In genomic region chr19:56189185-56189584, GRCm38 (mm10) we compare ENCODE assay signal across 27 mouse cellular contexts.
DNase-seq lines count a peak whose midpoint lies in the region; ATAC-seq and TF ChIP-seq lines count a peak whose summit lies in the region.
"Had no signal": no experiment of that assay in that cellular context is flagged by ENCODE, and none has a peak within 500 bp of the region (broad histone marks: within the 10 kb centered on the region; RNA-seq: fewer than 3 reads in every experiment).

No protein-coding gene starts in this region.

- no peaks in the 10 kb centered on the region for H3K36me3 ChIP-seq in heart, embryonic 11.5 days (ENCODE audit: control insufficient read depth, insufficient read depth, low read length)
- no peaks in the 10 kb centered on the region for H3K36me3 ChIP-seq in MEL (ENCODE audit: control insufficient read depth in 1 of 2, insufficient read depth in 2 of 2, low read length in 2 of 2)
- H3K36me3 ChIP-seq in liver, embryonic 13.5 days, result no peaks in the 10 kb centered on the region
- no peaks in the 10 kb centered on the region for H3K36me3 ChIP-seq in kidney, embryonic 15.5 days
- no peaks in the 10 kb centered on the region for H3K36me3 ChIP-seq in kidney, embryonic 14.5 days (ENCODE audit: control insufficient read depth, insufficient read depth, low read length)
- H3K36me3 ChIP-seq: neural tube, embryonic 15.5 days; stomach, embryonic 15.5 days had no signal

- no peak overlapping the region for H3K27ac ChIP-seq in heart, embryonic 11.5 days (ENCODE audit: low read depth, low read length)
- H3K27ac ChIP-seq in MEL (ENCODE audit: control insufficient read depth, low read depth, low read length), result no peak overlapping the region
- H3K27ac ChIP-seq in liver, embryonic 13.5 days, result no peak overlapping the region
- no peak overlapping the region for H3K27ac ChIP-seq in kidney, embryonic 15.5 days
- H3K27ac ChIP-seq in kidney, embryonic 14.5 days (ENCODE audit: low read depth, low read length), result no peak overlapping the region
- H3K27ac ChIP-seq: layer of hippocampus, adult 2 months; neural tube, embryonic 15.5 days; stomach, embryonic 15.5 days had no signal

- H3K79me2 ChIP-seq in MEL (ENCODE audit: control insufficient read depth, insufficient read depth, low read length, poor library complexity), result no peaks in the 10 kb centered on the region

- peak; percentile 29 to 71; a peak in 3 of 4 replicates for TF ChIP-seq EP300 in MEL (IDR thresholded peaks at IDR 0.05; ENCODE audit: low read depth in 1 of 2, low read length in 2 of 2)

- no peak overlapping the region for H3K4me2 ChIP-seq in heart, embryonic 11.5 days
- H3K4me2 ChIP-seq in liver, embryonic 13.5 days, result no peak overlapping the region
- no peak overlapping the region for H3K4me2 ChIP-seq in kidney, embryonic 15.5 days
- H3K4me2 ChIP-seq in kidney, embryonic 14.5 days (replicated peaks; ENCODE audit: low read depth, low read length), result no peak overlapping the region
- H3K4me2 ChIP-seq: hindbrain, embryonic 14.5 days; neural tube, embryonic 15.5 days; stomach, embryonic 15.5 days had no signal

- 0 out of 2 replicates have a peak overlapping the region, but pooled peaks have one; percentile 6 for H3K9ac ChIP-seq in heart, embryonic 11.5 days (ENCODE audit: low read depth, low read length)
- H3K9ac ChIP-seq in MEL (ENCODE audit: control insufficient read depth, low read depth, low read length, poor library complexity, severe bottlenecking), result no peak overlapping the region
- H3K9ac ChIP-seq in liver, embryonic 13.5 days, result no peak overlapping the region
- H3K9ac ChIP-seq in kidney, embryonic 15.5 days, result no peak overlapping the region
- no peak overlapping the region for H3K9ac ChIP-seq in kidney, embryonic 14.5 days (ENCODE audit: low read depth, low read length)
- H3K9ac ChIP-seq: hindbrain, embryonic 14.5 days; neural tube, embryonic 15.5 days; stomach, embryonic 15.5 days had no signal

- ATAC-seq in heart, embryonic 11.5 days (replicated peaks; ENCODE audit: insufficient number of reproducible peaks, low FRiP score, low TSS enrichment), result peak; percentile 86
- ATAC-seq in liver, embryonic 13.5 days (ENCODE audit: low read depth), result peak; percentile 96
- no peak for ATAC-seq in kidney, embryonic 15.5 days (replicated peaks; ENCODE audit: low FRiP score)
- ATAC-seq in kidney, embryonic 14.5 days (ENCODE audit: low FRiP score, low TSS enrichment), result no peak
- ATAC-seq: CD4-positive, CD25-positive, alpha-beta regulatory T cell, adult 4 months; inflammation-experienced regulatory T-cells, adult 6 months had no signal

- no peak overlapping the region for H3K4me3 ChIP-seq in heart, embryonic 11.5 days (ENCODE audit: low read depth, low read length)
- no peak overlapping the region for H3K4me3 ChIP-seq in MEL (ENCODE audit: control insufficient read depth in 1 of 2, insufficient read depth in 1 of 2, low read depth in 2 of 2, low read length in 2 of 2)
- H3K4me3 ChIP-seq in liver, embryonic 13.5 days (replicated peaks), result no peak overlapping the region
- no peak overlapping the region for H3K4me3 ChIP-seq in kidney, embryonic 15.5 days (replicated peaks)
- no peak overlapping the region for H3K4me3 ChIP-seq in kidney, embryonic 14.5 days (ENCODE audit: low read length)
- H3K4me3 ChIP-seq: erythroblast, embryonic 14.5 days; layer of hippocampus, adult 2 months; megakaryocyte, embryonic 14.5 days; neural tube, embryonic 15.5 days; stomach, embryonic 15.5 days had no signal

- H3K9me3 ChIP-seq in heart, embryonic 11.5 days (replicated peaks; ENCODE audit: control insufficient read depth, low read length), result no peaks in the 10 kb centered on the region
- H3K9me3 ChIP-seq in MEL (replicated peaks; ENCODE audit: insufficient read depth, low read length), result no peaks in the 10 kb centered on the region
- 0 out of 2 replicates have a peak, but pooled peaks cover under 1% of the 10 kb centered on the region for H3K9me3 ChIP-seq in liver, embryonic 13.5 days (replicated peaks)
- H3K9me3 ChIP-seq in kidney, embryonic 15.5 days (replicated peaks), result no peaks in the 10 kb centered on the region; the same call in 1 of the 2 replicates
- H3K9me3 ChIP-seq in kidney, embryonic 14.5 days (ENCODE audit: control insufficient read depth, low read length), result no peaks in the 10 kb centered on the region
- H3K9me3 ChIP-seq: neural tube, embryonic 15.5 days; stomach, embryonic 15.5 days had no signal

- no peaks in the 10 kb centered on the region for H3K4me1 ChIP-seq in heart, embryonic 11.5 days (ENCODE audit: control insufficient read depth, insufficient read depth, low read length)
- no peaks in the 10 kb centered on the region; a peak in 1 of 4 replicates for H3K4me1 ChIP-seq in MEL (ENCODE audit: control insufficient read depth in 1 of 2, insufficient read depth in 2 of 2, low read length in 2 of 2)
- H3K4me1 ChIP-seq in liver, embryonic 13.5 days (replicated peaks), result peaks cover 22% of the 10 kb centered on the region
- H3K4me1 ChIP-seq in kidney, embryonic 15.5 days, result no peaks in the 10 kb centered on the region
- no peaks in the 10 kb centered on the region for H3K4me1 ChIP-seq in kidney, embryonic 14.5 days (ENCODE audit: control insufficient read depth, insufficient read depth, low read length)
- H3K4me1 ChIP-seq: megakaryocyte, embryonic 14.5 days; stomach, embryonic 15.5 days had no signal

- TF ChIP-seq RAD21 in MEL (IDR thresholded peaks at IDR 0.05; ENCODE audit: low read depth, low read length), result no peak

- DNase-seq in heart, postnatal 36 days, result no peak
- DNase-seq in MEL (ENCODE audit: low read depth, low spot score) (no peak), MN1 (ENCODE audit: low spot score) (no peak)
- DNase-seq in c-Kit-positive CD71-positive TER-119-negative erythroid progenitor cells, embryonic 14.5 days (ENCODE audit: low read depth), result peak; percentile 28
- peak; percentile 50 for DNase-seq in liver, embryonic 13.5 days
- DNase-seq: adrenal gland, adult 8-10 months; cerebellum, adult 18-20 months; cerebellum, postnatal 10 days; gastrocnemius, postnatal 36 days; heart, adult 18-20 months; heart, postnatal 14 days; kidney, adult 11 months; kidney, postnatal 36 days; lung, postnatal 36 days; midbrain, embryonic 14.5 days; right cerebral cortex, postnatal 25 days had no signal

- no peak for TF ChIP-seq POLR2A in MEL (IDR thresholded peaks at IDR 0.05; ENCODE audit: control insufficient read depth in 1 of 2, insufficient read depth in 1 of 2, low read depth in 1 of 2, low read length in 2 of 2, poor library complexity in 1 of 2)

- no peaks in the 10 kb centered on the region for H3K27me3 ChIP-seq in heart, embryonic 11.5 days (ENCODE audit: control insufficient read depth, insufficient read depth, low read length)
- no peaks in the 10 kb centered on the region; a peak in 1 of 4 replicates for H3K27me3 ChIP-seq in MEL (ENCODE audit: control insufficient read depth in 1 of 2, insufficient read depth in 2 of 2, low read length in 2 of 2)
- H3K27me3 ChIP-seq in liver, embryonic 13.5 days, result no peaks in the 10 kb centered on the region
- H3K27me3 ChIP-seq in kidney, embryonic 15.5 days, result no peaks in the 10 kb centered on the region
- no peaks in the 10 kb centered on the region for H3K27me3 ChIP-seq in kidney, embryonic 14.5 days (ENCODE audit: control insufficient read depth, insufficient read depth, low read length)
- H3K27me3 ChIP-seq: megakaryocyte, embryonic 14.5 days; stomach, embryonic 15.5 days had no signal

- intact Hi-C loops in heart, postnatal 36 days (cut with DNase I), result no loop called here

- WGBS in heart, embryonic 11.5 days (ENCODE audit: insufficient replicate concordance), result 77% methylated on average over 1 of the region's 1 CpGs
- WGBS in liver, embryonic 13.5 days (ENCODE audit: insufficient replicate concordance), result 71% methylated on average over 1 of the region's 1 CpGs
- WGBS in kidney, embryonic 15.5 days, result 93% methylated on average over 1 of the region's 1 CpGs
- 100% methylated on average over 1 of the region's 1 CpGs for WGBS in kidney, embryonic 14.5 days

- no peak for TF ChIP-seq CTCF in MEL (IDR thresholded peaks at IDR 0.05 in 2 of 3, conservative IDR thresholded peaks at IDR 0.05 in 1 of 3; ENCODE audit: control insufficient read depth in 1 of 3, insufficient read depth in 1 of 3, low read depth in 2 of 3, low read length in 3 of 3, poor library complexity in 1 of 3, severe bottlenecking in 1 of 3)

TF ChIP-seq in MEL, 35 proteins besides CTCF, POLR2A, EP300 and RAD21 (continues in another document):
- no peak for TF ChIP-seq GABPA (IDR thresholded peaks at IDR 0.05; ENCODE audit: low read depth, low read length)
- no peak for TF ChIP-seq USF1 (IDR thresholded peaks at IDR 0.05; ENCODE audit: low read depth, low read length)
- no peak for TF ChIP-seq KAT2A (conservative IDR thresholded peaks at IDR 0.05; ENCODE audit: low read depth, low read length)
- no peak for TF ChIP-seq POLR2AphosphoS2 (IDR thresholded peaks at IDR 0.05; ENCODE audit: low read length)
- TF ChIP-seq GATA1 (IDR thresholded peaks at IDR 0.05; ENCODE audit: low read depth, low read length), result peak; percentile 74
- TF ChIP-seq NRF1 (IDR thresholded peaks at IDR 0.05; ENCODE audit: insufficient read depth, low read depth, low read length, poor library complexity, severe bottlenecking), result no peak
- no peak for TF ChIP-seq TBP (IDR thresholded peaks at IDR 0.05; ENCODE audit: low read depth, low read length)
- TF ChIP-seq HCFC1 (IDR thresholded peaks at IDR 0.05; ENCODE audit: low read depth, low read length), result no peak
- TF ChIP-seq MAX (IDR thresholded peaks at IDR 0.05; ENCODE audit: low read length), result no peak
- TF ChIP-seq MAFK (IDR thresholded peaks at IDR 0.05; ENCODE audit: borderline replicate concordance, low read depth, low read length), result no peak
- no peak for TF ChIP-seq MYC (IDR thresholded peaks at IDR 0.05; ENCODE audit: low read depth, low read length)
- no peak for TF ChIP-seq POLR2AphosphoS5 (IDR thresholded peaks at IDR 0.05; ENCODE audit: borderline replicate concordance, low read depth, low read length)
- TF ChIP-seq TCF12 (IDR thresholded peaks at IDR 0.05; ENCODE audit: low read depth, low read length), result peak; percentile 89
- no peak for TF ChIP-seq MEF2A (IDR thresholded peaks at IDR 0.05; ENCODE audit: extremely low read depth, insufficient replicate concordance, low read depth, low read length, poor library complexity, severe bottlenecking)
- TF ChIP-seq ZKSCAN1 (IDR thresholded peaks at IDR 0.05; ENCODE audit: low read depth, low read length), result peak; percentile 98
- no peak for TF ChIP-seq MAZ (IDR thresholded peaks at IDR 0.05; ENCODE audit: low read depth, low read length)
- TF ChIP-seq CHD2 (IDR thresholded peaks at IDR 0.05; ENCODE audit: low read length), result no peak
- TF ChIP-seq UBTF (IDR thresholded peaks at IDR 0.05; ENCODE audit: borderline replicate concordance, insufficient read depth, low read depth, low read length), result no peak
- TF ChIP-seq ELF1 (IDR thresholded peaks at IDR 0.05; ENCODE audit: low read depth, low read length), result no peak
- no peak for TF ChIP-seq BHLHE40 (IDR thresholded peaks at IDR 0.05; ENCODE audit: borderline replicate concordance, low read depth, low read length)
- TF ChIP-seq ZNF384 (IDR thresholded peaks at IDR 0.05; ENCODE audit: low read depth, low read length), result no peak
- TF ChIP-seq JUND (IDR thresholded peaks at IDR 0.05; ENCODE audit: low read depth, low read length), result no peak

Comparison
In these comparisons a context has a peak if more than half of its experiments do, and no peak if none do; other contexts are left out.
1. ATAC-seq: peak in heart, embryonic 11.5 days (single experiment) and liver, embryonic 13.5 days (single experiment); none in kidney, embryonic 15.5 days (single experiment) and kidney, embryonic 14.5 days (single experiment).
2. DNase-seq: peak in c-Kit-positive CD71-positive TER-119-negative erythroid progenitor cells, embryonic 14.5 days (single experiment) and liver, embryonic 13.5 days (single experiment); none in heart, postnatal 36 days (0 of 2), MEL (single experiment) and MN1 (single experiment).